Mouse (Mus musculus) heart, postnatal 0 days (tissue): ENCODE measurements around the gene Olfr821. TPM values are rescaled to one million over a fixed set of nuclear protein-coding genes. Genes with fewer than 3 reads are reported as not detected.

Source experiments
- ATAC-seq: fragments of 200-750 bp; cut with Nextera tagmentation; 2 replicates; pipeline ENCODE4 v1.8.0; 2017; ENCODE audit warnings: low read depth, moderate number of reproducible peaks, moderate library complexity; ENCODE audit not compliant: insufficient read depth
- DNase-seq: peaks from one replicate; pipeline ENCODE4 v3.0.0-alpha.2; 2016; ENCODE audit warnings: low spot score
- H3K27ac ChIP-seq: fragments of 300-500 bp; sonication (generic); 2 replicates; pipeline ENCODE4 v1.5.1; 2014; ENCODE audit warnings: low read depth, mild to moderate bottlenecking
- H3K27me3 ChIP-seq: fragments of 300-500 bp; sonication (generic); 2 replicates; pipeline ENCODE4 v1.6.1; 2014; ENCODE audit warnings: low read length, mixed read lengths; ENCODE audit not compliant: control insufficient read depth, insufficient read depth
- H3K36me3 ChIP-seq: fragments of 300-500 bp; sonication (generic); replicated peaks from 2 replicates; pipeline ENCODE4 v1.6.1; 2014; ENCODE audit warnings: low read length, mixed read lengths; ENCODE audit not compliant: control insufficient read depth, insufficient read depth
- H3K4me1 ChIP-seq: fragments of 300-500 bp; sonication (generic); 2 replicates; pipeline ENCODE4 v1.6.1; 2014; ENCODE audit warnings: antibody characterized with exemption; ENCODE audit not compliant: control insufficient read depth, insufficient read depth
- H3K4me2 ChIP-seq: fragments of 300-500 bp; sonication (generic); 2 replicates; pipeline ENCODE4 v1.6.1; 2014; ENCODE audit warnings: low read depth, mild to moderate bottlenecking, low read length, moderate library complexity
- H3K4me3 ChIP-seq: fragments of 300-500 bp; sonication (generic); 2 replicates; pipeline ENCODE4 v1.5.1; 2014; ENCODE audit warnings: low read depth, low read length
- H3K9ac ChIP-seq: fragments of 300-500 bp; sonication (generic); replicated peaks from 2 replicates; pipeline ENCODE4 v1.6.1; 2014; ENCODE audit warnings: low read depth, low read length, mixed read lengths
- H3K9me3 ChIP-seq: fragments of 300-500 bp; sonication (generic); replicated peaks from 2 replicates; pipeline ENCODE4 v1.6.1; 2016; ENCODE audit warnings: low read length; ENCODE audit not compliant: control insufficient read depth
- CTCF ChIP-seq: IDR thresholded peaks from 2 replicates; pipeline ENCODE4 v1.5.1; 2016; ENCODE audit warnings: antibody characterized with exemption, control low read depth, low read depth
- EP300 ChIP-seq: IDR thresholded peaks from 2 replicates; pipeline ENCODE4 v1.6.1; 2016; ENCODE audit warnings: antibody characterized with exemption, low read depth
- WGBS: fragments of 180-500 bp; shearing (Covaris S2); extraction: QIAGEN DNeasy Blood & Tissue Kit; methylation state at CpG from one replicate; pipeline ENCODE4 v1.1.7; 2014; 5-methylcytosine and 5-hydroxymethylcytosine counted together
- polyA plus RNA-seq: library from polyadenylated mRNA; unstranded; fragments of >200 nt; fragmentation: Nextera tagmentation; extraction: Ambion mirVana; gene quantifications from 2 replicates; pipeline ENCODE4 v1.2.1, GENCODE M21; 2015
- total RNA-seq: library from RNA; depleted of rRNA; stranded (reverse); fragments of >200 nt; gene quantifications from 2 replicates; pipeline ENCODE4 v1.2.3, GENCODE M21; 2014; ENCODE audit warnings: low replicate concordance; rRNA removed

The Olfr821 gene
- total and polyA plus RNA-seq, 2 experiments from 2014 or later = not detected

GRCm38 (mm10) chr10:130037096-130037495 lies 6.9 kb downstream of the Olfr821 start:
- H3K27ac ChIP-seq = no peak overlapping the region
- no peak overlapping the region for H3K4me3 ChIP-seq
- no peak for TF ChIP-seq EP300
- TF ChIP-seq CTCF = no peak
- H3K36me3 ChIP-seq = no peaks in the 10 kb centered on the region
- no peak overlapping the region for H3K9ac ChIP-seq
- DNase-seq (no peak), ATAC-seq (no peak)
- H3K9me3 ChIP-seq = no peaks in the 10 kb centered on the region
- H3K4me1 ChIP-seq = no peaks in the 10 kb centered on the region
- H3K27me3 ChIP-seq = no peaks in the 10 kb centered on the region
- no peak overlapping the region for H3K4me2 ChIP-seq
- 57% methylated on average over 6 of the region's 6 CpGs for WGBS

DNA sequence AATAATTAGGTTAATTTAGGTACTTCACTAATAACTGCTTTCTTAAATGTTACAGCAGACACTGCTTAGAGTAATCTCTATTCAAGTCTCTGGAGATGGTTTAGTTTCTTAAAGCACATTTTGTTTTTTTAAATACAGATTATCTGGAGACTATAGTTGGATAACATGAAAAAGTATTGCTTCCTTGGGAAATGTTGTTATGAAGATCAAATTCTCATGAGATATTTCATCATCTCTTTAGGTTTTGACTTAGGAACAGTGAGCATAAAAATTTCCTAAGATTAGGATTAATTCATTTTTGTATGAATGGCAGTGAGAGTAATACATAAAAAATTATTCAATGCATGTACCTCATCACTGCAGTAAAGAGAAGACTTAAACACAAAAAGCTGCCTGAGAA lies 40.8 kb downstream of the Olfr821 start, which contains the start of gene Olfr822:
Gene Olfr822, plus strand, starts transcription at position 301 of the 400 bp plus-strand sequence.
- TF ChIP-seq EP300 = no peak
- no peak for TF ChIP-seq CTCF
- no peaks in the 10 kb centered on the region for H3K4me1 ChIP-seq
- ATAC-seq (no peak), DNase-seq (no peak)
- H3K9ac ChIP-seq = no peak within 1 kb of the TSS
- no peaks in the 10 kb centered on the region for H3K9me3 ChIP-seq
- no peak within 1 kb of the TSS for H3K4me3 ChIP-seq
- no peak within 1 kb of the TSS for H3K4me2 ChIP-seq
- no peak within 1 kb of the TSS for H3K27ac ChIP-seq
- H3K27me3 ChIP-seq = no peaks in the 10 kb centered on the region
- no peaks in the 10 kb centered on the region for H3K36me3 ChIP-seq

Other genes with a start within 250 kb of the Olfr821 start
- gene Olfr810, start 235.4 kb upstream of the Olfr821 start, total RNA-seq = not detected in 2 replicates
- not detected in 2 replicates for gene Olfr810, start 235.4 kb upstream of the Olfr821 start, polyA plus RNA-seq
- gene Olfr811, start 226.0 kb upstream of the Olfr821 start, total RNA-seq = not detected in 2 replicates
- gene Olfr811, start 226.0 kb upstream of the Olfr821 start, polyA plus RNA-seq = not detected in 2 replicates
- gene Olfr812, start 184.3 kb upstream of the Olfr821 start, total RNA-seq = not detected in 2 replicates
- not detected in 2 replicates for gene Olfr812, start 184.3 kb upstream of the Olfr821 start, polyA plus RNA-seq
- not detected in 2 replicates for gene Olfr813, start 175.0 kb upstream of the Olfr821 start, total RNA-seq
- gene Olfr813, start 175.0 kb upstream of the Olfr821 start, polyA plus RNA-seq = not detected in 2 replicates
- not detected in 2 replicates for gene Olfr814, start 150.5 kb upstream of the Olfr821 start, total RNA-seq
- gene Olfr814, start 150.5 kb upstream of the Olfr821 start, polyA plus RNA-seq = not detected in 2 replicates
- not detected in 2 replicates for gene Olfr815, start 124.5 kb upstream of the Olfr821 start, total RNA-seq
- not detected in 2 replicates for gene Olfr815, start 124.5 kb upstream of the Olfr821 start, polyA plus RNA-seq
- gene Olfr816, start 114.8 kb upstream of the Olfr821 start, total RNA-seq = not detected in 2 replicates
- not detected in 2 replicates for gene Olfr816, start 114.8 kb upstream of the Olfr821 start, polyA plus RNA-seq
- gene Olfr818, start 81.2 kb upstream of the Olfr821 start, total RNA-seq = not detected in 2 replicates
- gene Olfr818, start 81.2 kb upstream of the Olfr821 start, polyA plus RNA-seq = not detected in 2 replicates
- gene Olfr819, start 63.1 kb upstream of the Olfr821 start, total RNA-seq = not detected in 2 replicates
- not detected in 2 replicates for gene Olfr819, start 63.1 kb upstream of the Olfr821 start, polyA plus RNA-seq
- gene Olfr247, start 54.2 kb upstream of the Olfr821 start, total RNA-seq = not detected in 2 replicates
- gene Olfr247, start 54.2 kb upstream of the Olfr821 start, polyA plus RNA-seq = not detected in 2 replicates
- gene Gm10310, start 45.3 kb upstream of the Olfr821 start, total RNA-seq = not detected in 2 replicates
- not detected in 2 replicates for gene Gm10310, start 45.3 kb upstream of the Olfr821 start, polyA plus RNA-seq
- gene Olfr820, start 17.7 kb upstream of the Olfr821 start, total RNA-seq = not detected in 2 replicates
- not detected in 2 replicates for gene Olfr820, start 17.7 kb upstream of the Olfr821 start, polyA plus RNA-seq
- gene Olfr822, start 40.9 kb downstream of the Olfr821 start, total RNA-seq = not detected in 2 replicates
- gene Olfr822, start 40.9 kb downstream of the Olfr821 start, polyA plus RNA-seq = not detected in 2 replicates
- not detected in 2 replicates for gene Olfr823, start 85.0 kb downstream of the Olfr821 start, total RNA-seq
- gene Olfr823, start 85.0 kb downstream of the Olfr821 start, polyA plus RNA-seq = not detected in 2 replicates
- gene Olfr824, start 99.7 kb downstream of the Olfr821 start, total RNA-seq = not detected in 2 replicates
- gene Olfr824, start 99.7 kb downstream of the Olfr821 start, polyA plus RNA-seq = not detected in 2 replicates
- not detected in 2 replicates for gene Olfr825, start 136.4 kb downstream of the Olfr821 start, total RNA-seq
- not detected in 2 replicates for gene Olfr825, start 136.4 kb downstream of the Olfr821 start, polyA plus RNA-seq
- gene Olfr826, start 153.8 kb downstream of the Olfr821 start, total RNA-seq = not detected in 2 replicates
- not detected in 2 replicates for gene Olfr826, start 153.8 kb downstream of the Olfr821 start, polyA plus RNA-seq
- not detected in 2 replicates for gene Olfr827, start 184.1 kb downstream of the Olfr821 start, total RNA-seq
- not detected in 2 replicates for gene Olfr827, start 184.1 kb downstream of the Olfr821 start, polyA plus RNA-seq
- not detected in 2 replicates for gene Neurod4, start 249.9 kb downstream of the Olfr821 start, total RNA-seq
- gene Neurod4, start 249.9 kb downstream of the Olfr821 start, polyA plus RNA-seq = not detected in 2 replicates